Mouse (Mus musculus): ENCODE measurements around the gene Kansl3. TPM values are rescaled to one million over a fixed set of nuclear protein-coding genes. Genes with fewer than 3 reads are reported as not detected.

The Kansl3 gene
- total RNA-seq, 1 experiment from 2014 or later: 102 TPM

GRCm38 (mm10) chr1:36321829-36322573, 47.0 kb downstream of the Kansl3 start:
- no peak for DNase-seq

- DNase-seq: no peak
Observed at GRCm38 (mm10) chr1:36321164-36321563, 47.8 kb downstream of the Kansl3 start.

GRCm38 (mm10) chr1:36315776-36316100, 53.2 kb downstream of the Kansl3 start:
- no peak for DNase-seq

GRCm38 (mm10) chr1:36314959-36315775, 53.8 kb downstream of the Kansl3 start:
- no peak for DNase-seq

- no peak for DNase-seq
Observed at GRCm38 (mm10) chr1:36309498-36309901, 59.5 kb downstream of the Kansl3 start.

- DNase-seq: no peak
Observed at GRCm38 (mm10) chr1:36308966-36309475, 60.0 kb downstream of the Kansl3 start.

GRCm38 (mm10) chr1:36308451-36308901, 60.5 kb downstream of the Kansl3 start:
- no peak for DNase-seq

- DNase-seq: peak; percentile 86
Observed at GRCm38 (mm10) chr1:36307495-36308280, 61.3 kb downstream of the Kansl3 start, which contains the start of gene Arid5a. Arid5a (plus strand) TSS chr1:36307733.

GRCm38 (mm10) chr1:36307121-36307494, 61.9 kb downstream of the Kansl3 start:
- no peak for DNase-seq

- DNase-seq: no peak
Observed at GRCm38 (mm10) chr1:36306120-36306519, 62.9 kb downstream of the Kansl3 start.

- no peak for DNase-seq
Observed at GRCm38 (mm10) chr1:36304764-36305163, 64.2 kb downstream of the Kansl3 start.

- DNase-seq: peak; percentile 70
Observed at GRCm38 (mm10) chr1:36303381-36304320, 65.3 kb downstream of the Kansl3 start.

GRCm38 (mm10) chr1:36302957-36303356, 66.0 kb downstream of the Kansl3 start:
- DNase-seq: no peak

GRCm38 (mm10) chr1:36302273-36302672, 66.7 kb downstream of the Kansl3 start:
- DNase-seq: no peak

- no peak for DNase-seq
Observed at GRCm38 (mm10) chr1:36300486-36300885, 68.5 kb downstream of the Kansl3 start.

GRCm38 (mm10) chr1:36299676-36300075, 69.3 kb downstream of the Kansl3 start:
- DNase-seq: no peak

- DNase-seq: no peak
Observed at GRCm38 (mm10) chr1:36299126-36299525, 69.9 kb downstream of the Kansl3 start.

GRCm38 (mm10) chr1:36298107-36298506, 70.9 kb downstream of the Kansl3 start:
- DNase-seq: no peak

GRCm38 (mm10) chr1:36296466-36297149, 72.4 kb downstream of the Kansl3 start:
- no peak for DNase-seq

GRCm38 (mm10) chr1:36294402-36294801, 74.6 kb downstream of the Kansl3 start:
- DNase-seq: no peak

GRCm38 (mm10) chr1:36293470-36293869, 75.5 kb downstream of the Kansl3 start:
- DNase-seq: no peak
